Mouse (Mus musculus) bone marrow, adult 2 months (tissue): Measurements from ENCODE around the gene Wnt5a.

Experiments used
- CTCF ChIP-seq: fragments of 200-500 bp; IDR thresholded peaks from 2 replicates; pipeline ENCODE4 v1.5.1; 2011; ENCODE audit warnings: low read length, control low read depth; ENCODE audit not compliant: control insufficient read depth, insufficient read depth
- POLR2A ChIP-seq: fragments of 200-500 bp; IDR thresholded peaks from 2 replicates; pipeline ENCODE4 v1.6.1; 2011; ENCODE audit warnings: low read depth, mild to moderate bottlenecking, control low read depth, low read length, borderline replicate concordance; ENCODE audit not compliant: control insufficient read depth

- TF ChIP-seq POLR2A (no peak), CTCF (no peak)
These were observed 29.5 kb upstream of the Wnt5a start for GRCm38 (mm10) chr14:28475012-28475411.
